Mouse (Mus musculus) heart, postnatal 10 days (tissue): ENCODE results near the gene Manf. TPM values are rescaled to one million over a fixed set of nuclear protein-coding genes. Genes with fewer than 3 reads are reported as not detected.

ENCODE experiments used
- DNase-seq, 2 experiments: peaks; one replicate each; pipeline ENCODE4 v3.0.0; 2021
- intact Hi-C: fragments of 180-260 bp; cut with DNase I; formaldehyde crosslinking; loops from one replicate; pipeline ENCODE4 v1.15.1; 2025
- total RNA-seq, 2 experiments: library from RNA; stranded (reverse); gene quantifications; 2 replicates each; pipeline ENCODE4 v1.2.3; 2021

The Manf gene
- total RNA-seq, 2 experiments from 2014 or later, result 95.7 to 95.9 TPM

DNA sequence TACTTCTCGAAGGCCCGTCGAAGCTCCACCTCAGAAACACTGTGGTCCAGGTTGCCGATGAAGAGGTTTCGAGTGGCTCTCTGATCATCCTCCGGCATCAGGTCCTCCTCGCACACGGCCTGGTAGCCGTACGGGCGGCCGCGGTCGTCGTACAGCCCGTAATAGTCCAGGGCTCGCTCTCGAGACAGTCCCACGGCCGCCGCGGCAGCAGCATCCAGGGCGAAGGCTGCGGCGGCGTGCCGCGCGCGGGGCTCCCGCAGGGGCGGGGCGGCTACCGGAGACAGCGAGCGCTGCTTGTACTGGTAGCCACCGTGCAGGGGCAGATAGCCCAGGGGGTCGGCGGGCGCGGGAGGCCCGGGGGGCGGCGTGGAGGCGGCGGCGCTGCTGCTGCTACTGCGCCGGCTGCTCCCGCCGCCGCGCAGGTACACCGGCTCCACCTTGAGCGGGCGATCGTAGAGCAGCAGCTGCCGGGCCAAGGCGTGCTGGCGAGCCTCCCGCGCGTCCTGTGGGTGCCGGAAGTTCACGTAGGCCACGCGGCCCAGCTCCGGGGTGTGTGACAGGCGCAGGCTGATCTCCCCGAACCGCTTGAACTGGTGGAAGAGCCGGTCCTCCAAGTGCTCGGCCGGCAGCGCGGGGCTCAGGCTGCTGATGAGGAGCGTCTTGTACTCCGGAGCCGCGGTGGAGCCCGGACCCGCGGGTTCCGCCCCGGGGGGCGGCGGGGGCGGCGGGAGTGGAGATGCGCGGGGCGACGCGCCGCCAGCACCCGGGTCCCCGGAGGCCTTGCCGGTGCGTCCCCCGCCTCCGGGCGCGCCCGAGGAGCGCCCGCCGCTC lies 5.7 kb downstream of the Manf start:
- DNase-seq, result peak; percentile 50 to 60
- intact Hi-C loops, result loop anchor here (2.0 kb wide), 2 partner anchors 63 to 199 kb away; no protein-coding TSS in a partner anchor

- peak in 1 of 2 experiments; percentile 11 for DNase-seq
- intact Hi-C loops, result no loop called here
Observed at GRCm38 (mm10) chr9:106884996-106885900, 6.5 kb downstream of the Manf start.

- DNase-seq, result no peak
- intact Hi-C loops, result no loop called here
Observed at GRCm38 (mm10) chr9:106884306-106884705, 7.5 kb downstream of the Manf start.

GRCm38 (mm10) chr9:106883085-106883484 lies 8.7 kb downstream of the Manf start:
- intact Hi-C loops, result no loop called here
- no peak for DNase-seq

DNA sequence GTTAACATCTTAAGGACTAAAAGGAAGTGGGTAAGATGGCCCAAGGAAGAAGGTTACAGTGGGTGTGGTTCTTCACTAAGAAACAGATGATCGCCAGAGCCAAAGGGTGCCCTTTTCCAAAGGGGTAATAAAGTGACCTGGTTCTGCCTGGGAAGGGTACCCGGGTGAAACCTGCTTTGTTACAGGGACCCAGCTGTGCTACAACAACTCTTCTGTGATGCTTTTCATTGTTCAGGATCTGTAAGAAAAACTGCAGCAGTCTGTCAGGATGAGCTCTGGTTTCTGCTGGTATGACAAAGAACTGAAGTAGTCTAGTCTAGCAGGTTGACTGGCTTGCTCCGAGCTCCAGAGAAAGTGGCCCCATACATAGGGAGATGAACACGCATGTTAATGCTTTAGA lies 9.6 kb downstream of the Manf start:
- intact Hi-C loops, result no loop called here
- no peak for DNase-seq

DNA sequence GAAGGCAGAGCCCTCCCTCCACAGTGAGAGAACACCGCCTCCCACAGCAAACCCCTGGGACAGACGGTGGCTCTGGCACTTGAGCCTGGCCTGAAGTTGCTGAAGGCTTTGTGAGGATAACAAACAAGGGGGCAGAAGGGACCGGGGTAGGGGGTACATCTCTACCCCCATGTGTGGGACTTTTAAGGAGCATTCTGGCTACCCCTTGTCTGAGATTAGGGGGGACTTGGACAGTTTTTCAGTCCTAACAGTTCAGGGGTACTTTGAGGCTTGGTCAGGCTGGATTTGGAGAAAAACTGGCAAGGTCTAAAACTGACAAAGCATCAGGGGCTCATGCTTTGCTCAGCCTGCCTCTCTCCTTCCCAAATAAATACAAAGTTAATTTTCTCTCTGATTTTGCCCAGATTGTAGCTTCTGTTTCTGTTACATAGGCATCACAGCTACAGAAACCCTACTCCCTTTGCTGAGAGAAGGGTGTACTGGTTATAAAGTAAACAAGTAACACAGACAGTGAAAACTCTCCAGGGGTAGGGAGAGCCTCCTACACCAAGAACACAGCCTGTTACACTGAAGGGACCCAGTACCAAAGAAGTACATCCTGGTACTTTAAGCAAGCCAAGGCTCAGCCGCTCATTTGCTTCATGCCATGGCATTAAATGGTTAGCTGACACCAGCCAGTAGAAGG lies 10.6 kb downstream of the Manf start:
- intact Hi-C loops, result no loop called here
- no peak for DNase-seq

- intact Hi-C loops, result no loop called here
- no peak for DNase-seq
Observed at GRCm38 (mm10) chr9:106879471-106879870, 12.3 kb downstream of the Manf start.

- intact Hi-C loops, result no loop called here
- no peak for DNase-seq
Observed at GRCm38 (mm10) chr9:106876666-106877065, 15.1 kb downstream of the Manf start.

GRCm38 (mm10) chr9:106874216-106874615 lies 17.6 kb downstream of the Manf start:
- intact Hi-C loops, result no loop called here

GRCm38 (mm10) chr9:106858036-106858435 lies 33.7 kb downstream of the Manf start:
- no peak for DNase-seq
- intact Hi-C loops, result no loop called here

More at GRCm38 (mm10) chr9:106874216-106874615, 17.6 kb downstream of the Manf start:
- DNase-seq, result no peak

DNA sequence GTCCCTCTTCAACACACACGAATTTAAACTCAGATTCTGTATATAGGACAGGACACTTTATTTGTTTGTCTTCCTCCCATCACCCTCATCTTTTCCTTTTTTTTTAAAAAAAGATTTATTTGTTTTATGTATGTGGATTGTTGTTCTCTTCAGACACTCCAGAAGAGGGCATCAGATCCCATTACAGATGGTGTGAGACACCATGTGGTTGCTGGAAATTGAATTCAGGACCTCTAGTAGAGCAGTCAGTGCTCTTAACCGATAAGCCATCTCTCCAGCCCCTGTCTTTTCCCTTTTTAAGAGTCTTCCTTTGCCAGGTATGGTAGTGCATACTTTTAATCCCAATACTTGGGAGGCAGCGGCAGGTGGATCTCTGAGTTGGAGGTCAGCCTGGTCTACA lies 35.1 kb downstream of the Manf start:
- intact Hi-C loops, result no loop called here

GRCm38 (mm10) chr9:106842800-106843199 lies 49.0 kb downstream of the Manf start:
- intact Hi-C loops, result no loop called here
- no peak for DNase-seq

More for the DNA sequence above, 35.1 kb downstream of the Manf start:
- no peak for DNase-seq

GRCm38 (mm10) chr9:106840569-106840968 lies 51.2 kb downstream of the Manf start:
- no peak for DNase-seq
- intact Hi-C loops, result no loop called here

DNA sequence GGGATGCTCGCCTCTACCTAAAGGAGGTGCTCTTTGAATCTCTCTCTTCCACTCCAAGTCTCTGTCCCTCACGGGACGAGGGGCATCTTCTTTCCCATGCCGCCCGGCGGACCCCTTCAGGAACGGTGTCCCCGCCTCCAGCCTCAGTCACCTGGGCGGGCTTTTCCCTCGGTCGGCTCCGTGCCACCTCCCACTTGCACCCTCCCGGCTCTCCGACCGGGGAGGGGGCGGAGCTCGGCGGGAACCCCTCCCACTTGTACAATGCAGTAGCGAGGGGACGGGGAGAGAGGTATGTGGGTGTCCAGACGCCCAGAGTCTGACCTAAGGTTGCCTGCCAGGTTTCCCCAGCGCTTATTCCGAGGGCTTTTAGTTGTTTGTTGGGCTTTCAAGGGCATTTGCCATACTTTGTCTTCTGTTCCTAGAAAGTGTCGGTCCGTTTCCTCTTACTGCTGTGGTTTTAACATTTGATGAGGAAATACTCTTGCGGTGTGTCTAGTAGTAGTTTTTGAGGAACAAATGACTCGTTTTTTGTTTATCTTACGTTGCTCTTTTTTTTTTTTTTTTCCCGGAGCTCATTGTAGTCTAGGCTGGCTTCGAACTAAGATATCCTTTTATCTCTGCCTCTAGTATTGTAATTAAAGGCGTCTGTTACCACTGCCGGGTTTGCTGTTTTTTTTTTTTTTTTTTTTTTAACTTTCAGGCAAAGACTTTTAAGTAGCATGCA lies 69.2 kb downstream of the Manf start:
- peak; percentile 91 to 92 for DNase-seq

GRCm38 (mm10) chr9:106821618-106822380 lies 70.0 kb downstream of the Manf start, which contains the start of gene Dcaf1:
TSS of gene Dcaf1 (plus strand) at chr9:106821874.
- peak; percentile 95 for DNase-seq
- intact Hi-C loops, result loop anchor here (2.0 to 10.0 kb wide), 3 partner anchors 29 to 473 kb away; partner anchors contain the start of genes Cish and Rbm15b

More for the DNA sequence above, 69.2 kb downstream of the Manf start:
- intact Hi-C loops, result loop anchor here (2.0 to 10.0 kb wide), 2 partner anchors 64 to 472 kb away; partner anchors contain the start of genes Cish and Rbm15b

GRCm38 (mm10) chr9:106821050-106821617 lies 70.6 kb downstream of the Manf start:
- intact Hi-C loops, result loop anchor here (2.0 to 10.0 kb wide), 2 partner anchors 28 to 474 kb away; partner anchors contain the start of gene Cish

GRCm38 (mm10) chr9:106819201-106819600 lies 72.6 kb downstream of the Manf start:
- intact Hi-C loops, result loop anchor here (2.0 kb wide), 3 partner anchors 132 to 218 kb away; no protein-coding TSS in a partner anchor
- DNase-seq, result peak; percentile 11 to 45

More at GRCm38 (mm10) chr9:106821050-106821617, 70.6 kb downstream of the Manf start:
- DNase-seq, result peak; percentile 7 to 22

- DNase-seq, result no peak
- intact Hi-C loops, result loop anchor here (2.0 kb wide), 3 partner anchors 131 to 217 kb away; no protein-coding TSS in a partner anchor
Observed at GRCm38 (mm10) chr9:106818191-106818590, 73.6 kb downstream of the Manf start.
